Mouse (Mus musculus) lung, postnatal 0 days (tissue): ENCODE measurements at regions not wholly inside any gene's neighbourhood (a gene's known extent, or its start where the extent isn't known, plus 50 kb on each side); places are given as distances from the start of the nearest gene placed in this dataset.

Experiments
- ATAC-seq: fragments of 200-750 bp; cut with Nextera tagmentation; 2 replicates; pipeline ENCODE4 v1.8.0; 2017; ENCODE audit warnings: moderate library complexity
- DNase-seq: peaks from one replicate; pipeline ENCODE4 v3.0.0-alpha.2; 2016; ENCODE audit warnings: low spot score
- H3K27ac ChIP-seq: fragments of 300-500 bp; sonication (generic); 2 replicates; pipeline ENCODE4 v1.5.1; 2014; ENCODE audit warnings: antibody characterized with exemption, mild to moderate bottlenecking, low read length, mixed read lengths
- H3K27me3 ChIP-seq: fragments of 300-500 bp; sonication (generic); replicated peaks from 2 replicates; pipeline ENCODE4 v1.6.1; 2014; ENCODE audit warnings: low read length, mixed read lengths; ENCODE audit not compliant: insufficient read depth
- H3K36me3 ChIP-seq: fragments of 300-500 bp; sonication (generic); 2 replicates; pipeline ENCODE4 v1.6.1; 2014; ENCODE audit warnings: low read length, mixed read lengths; ENCODE audit not compliant: insufficient read depth
- H3K4me1 ChIP-seq: fragments of 300-500 bp; sonication (generic); 2 replicates; pipeline ENCODE4 v1.6.1; 2014; ENCODE audit warnings: antibody characterized with exemption, low read depth, low read length, mixed read lengths; ENCODE audit not compliant: insufficient read depth
- H3K4me2 ChIP-seq: fragments of 300-500 bp; sonication (generic); replicated peaks from 2 replicates; pipeline ENCODE4 v1.6.1; 2014; ENCODE audit warnings: low read depth, mild to moderate bottlenecking, low read length, moderate library complexity, mixed read lengths
- H3K4me3 ChIP-seq: fragments of 300-500 bp; sonication (generic); 2 replicates; pipeline ENCODE4 v1.5.1; 2014; ENCODE audit warnings: low read depth, low read length
- H3K9ac ChIP-seq: fragments of 300-500 bp; sonication (generic); replicated peaks from 2 replicates; pipeline ENCODE4 v1.6.1; 2014; ENCODE audit warnings: low read depth, mild to moderate bottlenecking
- H3K9me3 ChIP-seq: fragments of 300-500 bp; sonication (generic); 2 replicates; pipeline ENCODE4 v1.6.1; 2016; ENCODE audit warnings: low read length, mixed read lengths
- CTCF ChIP-seq: IDR thresholded peaks from 2 replicates; pipeline ENCODE4 v1.5.1; 2016; ENCODE audit warnings: antibody characterized with exemption, mild to moderate bottlenecking
- EP300 ChIP-seq: IDR thresholded peaks from 2 replicates; pipeline ENCODE4 v1.6.1; 2016; ENCODE audit warnings: antibody characterized with exemption, mild to moderate bottlenecking, control low read depth
- WGBS: fragments of 180-500 bp; shearing (Covaris S2); extraction: QIAGEN DNeasy Blood & Tissue Kit; methylation state at CpG from one replicate; pipeline ENCODE4 v1.1.7; 2014; 5-methylcytosine and 5-hydroxymethylcytosine counted together

DNA sequence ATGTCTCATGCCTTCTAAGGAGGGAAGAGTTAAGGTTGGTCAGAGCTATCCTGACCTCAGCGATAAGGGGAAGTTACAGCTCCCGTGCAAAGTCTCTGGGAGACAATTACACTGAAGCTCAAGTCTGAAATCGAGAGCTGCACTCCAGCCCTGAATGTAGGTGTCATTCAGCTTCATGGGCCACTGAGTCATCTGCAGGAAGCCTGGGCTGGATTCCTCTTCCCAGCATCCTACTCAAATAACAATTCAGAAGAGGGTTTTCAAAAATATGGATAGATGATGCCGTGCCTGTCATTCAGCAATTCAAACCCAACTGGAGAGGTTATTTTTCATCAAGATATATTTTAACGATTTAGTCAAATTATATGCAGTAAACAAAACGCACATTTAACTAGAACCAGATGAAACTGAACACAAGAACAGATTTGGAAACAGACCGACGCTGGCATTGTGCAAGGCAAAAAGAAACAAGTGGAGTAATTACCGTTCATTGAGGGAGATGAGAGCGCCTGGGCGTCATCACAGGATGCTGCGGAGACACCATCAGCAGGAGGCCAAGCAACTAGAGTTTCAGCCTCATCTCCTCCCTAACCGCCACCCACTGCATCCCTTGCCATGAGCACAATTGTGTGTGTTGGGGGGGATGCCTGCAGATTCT lies 57.8 kb upstream of the Cfap46 start:
- H3K9ac ChIP-seq: no peak overlapping the region
- no peak for DNase-seq
- no peaks in the 10 kb centered on the region for H3K9me3 ChIP-seq
- no peaks in the 10 kb centered on the region for H3K4me1 ChIP-seq
- no peak for ATAC-seq
- no peak overlapping the region for H3K4me2 ChIP-seq
- no peaks in the 10 kb centered on the region for H3K36me3 ChIP-seq
- TF ChIP-seq EP300 (no peak), CTCF (no peak)
- no peak overlapping the region for H3K27ac ChIP-seq
- WGBS: 72% methylated on average over 13 of the region's 13 CpGs
- H3K4me3 ChIP-seq: no peak overlapping the region
- no peaks in the 10 kb centered on the region for H3K27me3 ChIP-seq

DNA sequence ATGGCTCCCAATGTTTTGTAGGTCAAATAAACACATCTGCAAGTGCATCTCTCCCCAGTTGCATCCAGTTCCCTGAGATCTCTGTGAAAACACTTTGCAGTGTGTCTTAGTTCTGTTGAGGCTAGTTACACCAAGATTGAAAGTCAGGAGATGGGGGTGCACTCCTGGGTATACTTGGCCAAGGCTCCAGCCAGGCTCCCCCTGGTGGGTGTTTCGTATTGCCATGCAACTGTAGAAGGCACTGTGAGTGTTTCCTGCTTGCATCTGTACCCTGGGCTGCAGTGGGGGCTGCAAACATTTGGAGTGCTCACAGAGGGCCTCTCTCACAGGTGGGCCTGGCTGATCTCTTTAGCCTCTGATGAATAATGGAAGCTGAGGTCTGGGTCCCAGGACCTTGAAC lies 63.2 kb upstream of the Cfap46 start:
- 22% methylated on average over 1 of the region's 1 CpGs for WGBS

GRCm38 (mm10) chr7:139747290-139748067 lies 63.9 kb upstream of the Cfap46 start:
- 79% methylated on average over 11 of the region's 11 CpGs for WGBS
- no peak overlapping the region for H3K4me3 ChIP-seq
- DNase-seq (no peak), ATAC-seq (no peak)
- no peak overlapping the region for H3K4me2 ChIP-seq
- no peaks in the 10 kb centered on the region for H3K9me3 ChIP-seq
- TF ChIP-seq CTCF: no peak
- no peak for TF ChIP-seq EP300
- no peaks in the 10 kb centered on the region for H3K36me3 ChIP-seq
- no peak overlapping the region for H3K9ac ChIP-seq
- H3K27ac ChIP-seq: no peak overlapping the region
- no peaks in the 10 kb centered on the region for H3K4me1 ChIP-seq
- H3K27me3 ChIP-seq: no peaks in the 10 kb centered on the region

More for the DNA sequence above, 63.2 kb upstream of the Cfap46 start:
- DNase-seq (no peak), ATAC-seq (no peak)
- no peak overlapping the region for H3K27ac ChIP-seq
- TF ChIP-seq CTCF (peak; percentile 58), EP300 (no peak)
- no peak overlapping the region for H3K4me3 ChIP-seq
- no peaks in the 10 kb centered on the region for H3K36me3 ChIP-seq
- H3K27me3 ChIP-seq: no peaks in the 10 kb centered on the region
- no peak overlapping the region for H3K9ac ChIP-seq
- no peaks in the 10 kb centered on the region for H3K4me1 ChIP-seq
- H3K4me2 ChIP-seq: no peak overlapping the region
- no peaks in the 10 kb centered on the region for H3K9me3 ChIP-seq

- no peak for ATAC-seq
- WGBS: 83% methylated on average over 8 of the region's 8 CpGs
- DNase-seq: no peak
Observed at GRCm38 (mm10) chr7:139755004-139755403, 71.4 kb upstream of the Cfap46 start.

GRCm38 (mm10) chr7:139762522-139762921 lies 71.5 kb upstream of the Adgra1 start:
- H3K4me1 ChIP-seq: no peaks in the 10 kb centered on the region
- no peaks in the 10 kb centered on the region for H3K36me3 ChIP-seq
- no peak overlapping the region for H3K27ac ChIP-seq
- no peak overlapping the region for H3K4me2 ChIP-seq
- TF ChIP-seq CTCF (no peak), EP300 (no peak)
- no peak for DNase-seq
- ATAC-seq: no peak
- no peaks in the 10 kb centered on the region for H3K9me3 ChIP-seq
- no peaks in the 10 kb centered on the region for H3K27me3 ChIP-seq
- H3K9ac ChIP-seq: no peak overlapping the region
- H3K4me3 ChIP-seq: no peak overlapping the region
- WGBS: 77% methylated on average over 1 of the region's 1 CpGs

More at GRCm38 (mm10) chr7:139755004-139755403, 71.4 kb upstream of the Cfap46 start:
- Histone ChIP-seq H3K4me2 (no peak overlapping the region), H3K27me3 (no peaks in the 10 kb centered on the region), H3K9me3 (no peaks in the 10 kb centered on the region), H3K36me3 (no peaks in the 10 kb centered on the region), H3K27ac (no peak overlapping the region), H3K9ac (no peak overlapping the region), H3K4me3 (no peak overlapping the region), H3K4me1 (no peaks in the 10 kb centered on the region)
- TF ChIP-seq EP300 (no peak), CTCF (no peak)

DNA sequence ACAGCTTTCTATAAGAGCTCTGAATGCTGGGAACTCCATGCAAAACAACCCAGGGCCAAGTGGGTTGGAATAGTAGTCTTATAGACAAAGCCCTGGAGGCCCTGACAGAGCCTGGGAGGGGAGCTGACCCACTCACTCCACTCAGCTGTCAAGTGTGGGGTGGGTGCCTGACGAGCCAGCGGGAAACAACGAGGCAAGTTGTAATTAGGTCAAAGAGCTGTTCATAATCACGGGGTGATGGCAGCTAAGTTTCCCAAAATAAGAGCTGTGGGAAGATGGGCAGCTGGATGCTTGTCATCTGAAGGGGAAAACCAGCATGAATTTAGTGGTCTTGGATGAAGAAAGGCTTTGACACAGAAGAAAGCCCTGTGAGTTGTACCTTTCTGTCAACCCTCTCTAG lies 70.7 kb upstream of the Adgra1 start:
- H3K36me3 ChIP-seq: no peaks in the 10 kb centered on the region
- no peak overlapping the region for H3K9ac ChIP-seq
- DNase-seq (no peak), ATAC-seq (no peak)
- no peaks in the 10 kb centered on the region for H3K4me1 ChIP-seq
- no peak overlapping the region for H3K27ac ChIP-seq
- no peak overlapping the region for H3K4me3 ChIP-seq
- TF ChIP-seq CTCF (no peak), EP300 (no peak)
- 38% methylated on average over 4 of the region's 4 CpGs for WGBS
- no peaks in the 10 kb centered on the region for H3K27me3 ChIP-seq
- H3K4me2 ChIP-seq: no peak overlapping the region
- H3K9me3 ChIP-seq: no peaks in the 10 kb centered on the region
